Mouse (Mus musculus): ENCODE data around the gene Notch2. TPM values are rescaled to one million over a fixed set of nuclear protein-coding genes. Genes with fewer than 3 reads are reported as not detected.

Notch2 gene
- polyA plus RNA-seq, 1 experiment = 49.4 TPM

GRCm38 (mm10) chr3:98009190-98009840 lies 4.0 kb upstream of the Notch2 start:
- TF ChIP-seq CTCF (IDR thresholded peaks at IDR 0.05; ENCODE audit: borderline replicate concordance, insufficient read depth, low read length) (no peak), POLR2A (IDR thresholded peaks at IDR 0.05; ENCODE audit: low read depth, low read length) (no peak)
- Histone ChIP-seq H3K4me1 (ENCODE audit: control insufficient read depth, insufficient read depth, low read length) (0 out of 2 replicates have a peak, but pooled peaks cover 2% of the 10 kb centered on the region), H3K27ac (ENCODE audit: insufficient read depth, low read length) (no peak overlapping the region), H3K4me3 (ENCODE audit: insufficient read depth, low read length) (no peak overlapping the region)

- Histone ChIP-seq H3K4me1 (ENCODE audit: control insufficient read depth, insufficient read depth, low read length) (peaks cover 13% of the 10 kb centered on the region), H3K4me3 (ENCODE audit: insufficient read depth, low read length) (peak overlapping the region; percentile 48), H3K27ac (ENCODE audit: insufficient read depth, low read length) (0 out of 2 replicates have a peak overlapping the region, but pooled peaks have one; percentile 13)
- no peak; the same call in 1 of the 2 replicates for TF ChIP-seq POLR2A (IDR thresholded peaks at IDR 0.05; ENCODE audit: low read depth, low read length)
- TF ChIP-seq CTCF (IDR thresholded peaks at IDR 0.05; ENCODE audit: borderline replicate concordance, insufficient read depth, low read length) = no peak
Observed at GRCm38 (mm10) chr3:98013086-98013400, 284 bp upstream of the Notch2 start.

- no peak for TF ChIP-seq POLR2A (IDR thresholded peaks at IDR 0.05; ENCODE audit: low read depth, low read length)
- no peak for TF ChIP-seq CTCF (IDR thresholded peaks at IDR 0.05; ENCODE audit: borderline replicate concordance, insufficient read depth, low read length)
- Histone ChIP-seq H3K4me3 (ENCODE audit: insufficient read depth, low read length) (peak overlapping the region; percentile 92), H3K27ac (ENCODE audit: insufficient read depth, low read length) (0 out of 2 replicates have a peak overlapping the region, but pooled peaks have one; percentile 15), H3K4me1 (ENCODE audit: control insufficient read depth, insufficient read depth, low read length) (peaks cover 22% of the 10 kb centered on the region)
Observed at GRCm38 (mm10) chr3:98015205-98016171, 2.2 kb downstream of the Notch2 start.

- no peak overlapping the region for H3K27ac ChIP-seq (ENCODE audit: insufficient read depth, low read length)
- H3K4me3 ChIP-seq (ENCODE audit: insufficient read depth, low read length) = no peak overlapping the region
- TF ChIP-seq CTCF (IDR thresholded peaks at IDR 0.05; ENCODE audit: borderline replicate concordance, insufficient read depth, low read length) = no peak
- no peak for TF ChIP-seq POLR2A (IDR thresholded peaks at IDR 0.05; ENCODE audit: low read depth, low read length)
- H3K4me1 ChIP-seq (ENCODE audit: control insufficient read depth, insufficient read depth, low read length) = peaks cover 24% of the 10 kb centered on the region
Observed at GRCm38 (mm10) chr3:98016901-98017591, 3.7 kb downstream of the Notch2 start.

GRCm38 (mm10) chr3:98018187-98018586 lies 4.9 kb downstream of the Notch2 start:
- H3K4me1 ChIP-seq (ENCODE audit: control insufficient read depth, insufficient read depth, low read length) = peaks cover 22% of the 10 kb centered on the region
- no peak for TF ChIP-seq CTCF (IDR thresholded peaks at IDR 0.05; ENCODE audit: borderline replicate concordance, insufficient read depth, low read length)
- no peak overlapping the region for H3K27ac ChIP-seq (ENCODE audit: insufficient read depth, low read length)
- no peak overlapping the region for H3K4me3 ChIP-seq (ENCODE audit: insufficient read depth, low read length)

- H3K4me3 ChIP-seq (ENCODE audit: insufficient read depth, low read length) = no peak overlapping the region
- H3K27ac ChIP-seq (ENCODE audit: insufficient read depth, low read length) = no peak overlapping the region
- no peak for TF ChIP-seq POLR2A (IDR thresholded peaks at IDR 0.05; ENCODE audit: low read depth, low read length)
- no peak for TF ChIP-seq CTCF (IDR thresholded peaks at IDR 0.05; ENCODE audit: borderline replicate concordance, insufficient read depth, low read length)
- peaks cover 32% of the 10 kb centered on the region for H3K4me1 ChIP-seq (ENCODE audit: control insufficient read depth, insufficient read depth, low read length)
Observed at GRCm38 (mm10) chr3:98020431-98021229, 7.3 kb downstream of the Notch2 start.

GRCm38 (mm10) chr3:98024288-98024848 lies 11.0 kb downstream of the Notch2 start:
- peak overlapping the region; percentile 98 for H3K27ac ChIP-seq (ENCODE audit: insufficient read depth, low read length)
- H3K4me1 ChIP-seq (ENCODE audit: control insufficient read depth, insufficient read depth, low read length) = peaks cover 39% of the 10 kb centered on the region
- no peak for TF ChIP-seq CTCF (IDR thresholded peaks at IDR 0.05; ENCODE audit: borderline replicate concordance, insufficient read depth, low read length)
- TF ChIP-seq POLR2A (IDR thresholded peaks at IDR 0.05; ENCODE audit: low read depth, low read length) = 0 out of 2 replicates have a peak, but pooled peaks have one; percentile 12
- H3K4me3 ChIP-seq (ENCODE audit: insufficient read depth, low read length) = peak overlapping the region; percentile 34

- peak overlapping the region; percentile 98 for H3K27ac ChIP-seq (ENCODE audit: insufficient read depth, low read length)
- TF ChIP-seq POLR2A (IDR thresholded peaks at IDR 0.05; ENCODE audit: low read depth, low read length) = no peak
- no peak for TF ChIP-seq CTCF (IDR thresholded peaks at IDR 0.05; ENCODE audit: borderline replicate concordance, insufficient read depth, low read length)
- H3K4me1 ChIP-seq (ENCODE audit: control insufficient read depth, insufficient read depth, low read length) = peaks cover 39% of the 10 kb centered on the region
- no peak overlapping the region for H3K4me3 ChIP-seq (ENCODE audit: insufficient read depth, low read length)
Observed at GRCm38 (mm10) chr3:98025521-98025920, 12.2 kb downstream of the Notch2 start.
